Mouse (Mus musculus) adipocyte (in vitro differentiated cells): Measurements from ENCODE around the gene Guca1b.

Source experiments
- DNase-seq: peaks from one replicate; pipeline ENCODE4 v3.0.0-alpha.2; 2016; ENCODE audit warnings: low spot score

The Guca1b gene

GRCm38 (mm10) chr17:47385145-47385544 is at the start of gene Guca1b:
TSS of gene Guca1b (plus strand) at chr17:47385393.
- DNase-seq: no peak

GRCm38 (mm10) chr17:47343121-47343520 is 42.1 kb upstream of the Guca1b start:
- DNase-seq: no peak

GRCm38 (mm10) chr17:47349721-47350319 is 35.4 kb upstream of the Guca1b start:
- no peak for DNase-seq

GRCm38 (mm10) chr17:47359964-47360363 is 25.2 kb upstream of the Guca1b start:
- DNase-seq: peak; percentile 54

GRCm38 (mm10) chr17:47361343-47361742 is 23.9 kb upstream of the Guca1b start:
- DNase-seq: no peak

GRCm38 (mm10) chr17:47368401-47369086 is 16.6 kb upstream of the Guca1b start, which contains the start of gene Mrps10:
TSS of gene Mrps10 (plus strand) at chr17:47368887.
- peak; percentile 91 for DNase-seq

- no peak for DNase-seq
Observed at GRCm38 (mm10) chr17:47369087-47369443, 16.1 kb upstream of the Guca1b start.

- DNase-seq: peak; percentile 82
Observed at GRCm38 (mm10) chr17:47371451-47371850, 13.7 kb upstream of the Guca1b start.

GRCm38 (mm10) chr17:47373991-47374390 is 11.2 kb upstream of the Guca1b start:
- no peak for DNase-seq

- DNase-seq: no peak
Observed at GRCm38 (mm10) chr17:47376779-47377280, 8.4 kb upstream of the Guca1b start.

GRCm38 (mm10) chr17:47378133-47378532 is 7.1 kb upstream of the Guca1b start:
- DNase-seq: no peak

GRCm38 (mm10) chr17:47381917-47382316 is 3.3 kb upstream of the Guca1b start:
- no peak for DNase-seq

- DNase-seq: peak; percentile 46
Observed at GRCm38 (mm10) chr17:47383266-47383665, 1.9 kb upstream of the Guca1b start.

- DNase-seq: no peak
Observed at GRCm38 (mm10) chr17:47384064-47384463, 1.1 kb upstream of the Guca1b start.

GRCm38 (mm10) chr17:47386649-47387048 is 1.5 kb downstream of the Guca1b start:
- DNase-seq: no peak

GRCm38 (mm10) chr17:47394223-47394869 is 9.2 kb downstream of the Guca1b start:
- no peak for DNase-seq

- no peak for DNase-seq
Observed at GRCm38 (mm10) chr17:47395376-47395913, 10.3 kb downstream of the Guca1b start.

GRCm38 (mm10) chr17:47399091-47399490 is 13.9 kb downstream of the Guca1b start:
- DNase-seq: no peak

GRCm38 (mm10) chr17:47400451-47400850 is 15.3 kb downstream of the Guca1b start, which contains the start of gene Guca1a:
TSS of gene Guca1a (minus strand) at chr17:47400584.
- DNase-seq: no peak

- no peak for DNase-seq
Observed at GRCm38 (mm10) chr17:47407717-47408557, 22.7 kb downstream of the Guca1b start.

GRCm38 (mm10) chr17:47408558-47408898 is 23.3 kb downstream of the Guca1b start:
- no peak for DNase-seq
